In the genomic region with DNA sequence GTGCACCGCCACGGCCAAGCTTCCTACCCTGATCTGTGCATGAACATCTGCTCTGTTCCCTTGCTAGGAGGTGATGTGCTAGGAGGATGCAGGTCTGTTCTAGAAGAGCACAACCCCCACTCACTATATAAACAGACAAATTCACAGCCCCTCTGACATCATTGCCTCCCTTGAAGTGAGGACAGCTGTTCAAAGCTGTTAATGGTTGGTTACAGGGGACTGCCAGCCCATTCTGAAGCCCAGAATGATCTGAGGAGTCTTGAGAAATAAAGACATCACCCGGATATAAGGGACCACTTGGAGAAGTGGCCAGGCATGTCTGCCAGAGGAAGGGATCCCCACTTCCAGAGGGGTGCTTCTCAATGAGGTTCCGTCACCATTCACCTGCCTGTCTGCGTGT, we compare ENCODE assay signal across 14 mouse cellular contexts. TPM values are rescaled to one million over a fixed set of nuclear protein-coding genes. Genes with fewer than 3 reads are reported as not detected.
DNase-seq lines count a peak whose midpoint lies in the region; ATAC-seq lines count a peak whose summit lies in the region.
"Had no signal": no experiment of that assay in that cellular context is flagged by ENCODE, and none has a peak within 500 bp of the region (broad histone marks: within the 10 kb centered on the region; RNA-seq: fewer than 3 reads in every experiment).

No protein-coding gene starts in this region.

- peaks cover 12% of the 10 kb centered on the region; the same call in 1 of the 2 replicates for H3K79me2 ChIP-seq in macrophage (ENCODE audit: inconsistent target)

- peak overlapping the region; percentile 80 for H3K27ac ChIP-seq in heart, embryonic 15.5 days
- peak overlapping the region; percentile 43; the same call in 1 of the 2 replicates for H3K27ac ChIP-seq in liver, embryonic 13.5 days
- no peak overlapping the region for H3K27ac ChIP-seq in liver, embryonic 11.5 days (ENCODE audit: low read depth, low read length)
- H3K27ac ChIP-seq in embryonic facial prominence, embryonic 13.5 days = peak overlapping the region; percentile 73
- H3K27ac ChIP-seq in macrophage = peak overlapping the region; percentile 93
- H3K27ac ChIP-seq: hindbrain, embryonic 12.5 days; liver, embryonic 12.5 days had no signal

- H3K4me1 ChIP-seq in heart, embryonic 15.5 days (replicated peaks) = peaks cover 61% of the 10 kb centered on the region
- peaks cover 48% of the 10 kb centered on the region for H3K4me1 ChIP-seq in liver, embryonic 13.5 days (replicated peaks)
- peaks cover 24% of the 10 kb centered on the region for H3K4me1 ChIP-seq in liver, embryonic 11.5 days (replicated peaks; ENCODE audit: control insufficient read depth, insufficient read depth, low read length)
- H3K4me1 ChIP-seq in embryonic facial prominence, embryonic 13.5 days = peaks cover 51% of the 10 kb centered on the region

- no peak overlapping the region for H3K9ac ChIP-seq in heart, embryonic 15.5 days
- H3K9ac ChIP-seq in liver, embryonic 13.5 days = no peak overlapping the region
- no peak overlapping the region for H3K9ac ChIP-seq in liver, embryonic 11.5 days (ENCODE audit: low read depth, low read length)
- H3K9ac ChIP-seq in embryonic facial prominence, embryonic 13.5 days = no peak overlapping the region
- H3K9ac ChIP-seq: hindbrain, embryonic 12.5 days; liver, embryonic 12.5 days had no signal

- H3K9me3 ChIP-seq in heart, embryonic 15.5 days (replicated peaks) = no peaks in the 10 kb centered on the region
- no peaks in the 10 kb centered on the region for H3K9me3 ChIP-seq in liver, embryonic 13.5 days (replicated peaks)
- H3K9me3 ChIP-seq in liver, embryonic 11.5 days (ENCODE audit: control insufficient read depth, low read length) = no peaks in the 10 kb centered on the region
- H3K9me3 ChIP-seq in embryonic facial prominence, embryonic 13.5 days = no peaks in the 10 kb centered on the region
- H3K9me3 ChIP-seq: hindbrain, embryonic 12.5 days; liver, embryonic 12.5 days had no signal

- H3K27me3 ChIP-seq in heart, embryonic 15.5 days = no peaks in the 10 kb centered on the region
- H3K27me3 ChIP-seq in liver, embryonic 13.5 days = no peaks in the 10 kb centered on the region
- no peaks in the 10 kb centered on the region for H3K27me3 ChIP-seq in liver, embryonic 11.5 days (replicated peaks; ENCODE audit: control insufficient read depth, insufficient read depth, low read length)
- no peaks in the 10 kb centered on the region for H3K27me3 ChIP-seq in embryonic facial prominence, embryonic 13.5 days
- H3K27me3 ChIP-seq: hindbrain, embryonic 12.5 days had no signal

- ATAC-seq in heart, embryonic 15.5 days (replicated peaks; ENCODE audit: insufficient number of reproducible peaks, insufficient read depth, low FRiP score, low read depth) = no peak
- no peak for ATAC-seq in liver, embryonic 13.5 days (ENCODE audit: low read depth)
- no peak for ATAC-seq in liver, embryonic 11.5 days (replicated peaks; ENCODE audit: low FRiP score)
- no peak for ATAC-seq in embryonic facial prominence, embryonic 13.5 days (ENCODE audit: insufficient number of reproducible peaks, insufficient read depth, low FRiP score, low TSS enrichment, low read depth)
- ATAC-seq: forebrain, embryonic 14.5 days; liver, embryonic 12.5 days had no signal

- 80% methylated on average over 5 of the region's 5 CpGs for WGBS in heart, embryonic 15.5 days
- 79% methylated on average over 5 of the region's 5 CpGs for WGBS in liver, embryonic 13.5 days (ENCODE audit: insufficient replicate concordance)
- WGBS in liver, embryonic 11.5 days = 78% methylated on average over 5 of the region's 5 CpGs
- WGBS in embryonic facial prominence, embryonic 13.5 days = 87% methylated on average over 5 of the region's 5 CpGs
- 92% methylated on average over 5 of the region's 5 CpGs for whole genome bisulfite sequencing in macrophage (ENCODE audit: missing documents)

- H3K4me3 ChIP-seq in heart, embryonic 15.5 days = no peak overlapping the region
- H3K4me3 ChIP-seq in liver, embryonic 13.5 days (replicated peaks) = no peak overlapping the region
- H3K4me3 ChIP-seq in liver, embryonic 11.5 days (ENCODE audit: low read depth, low read length) = no peak overlapping the region
- no peak overlapping the region for H3K4me3 ChIP-seq in embryonic facial prominence, embryonic 13.5 days
- no peak overlapping the region for H3K4me3 ChIP-seq in macrophage (ENCODE audit: inconsistent target)
- H3K4me3 ChIP-seq: hindbrain, embryonic 12.5 days; liver, embryonic 12.5 days had no signal

- H3K4me2 ChIP-seq in heart, embryonic 15.5 days = no peak overlapping the region
- H3K4me2 ChIP-seq in liver, embryonic 13.5 days = no peak overlapping the region
- H3K4me2 ChIP-seq in liver, embryonic 11.5 days = no peak overlapping the region
- no peak overlapping the region for H3K4me2 ChIP-seq in embryonic facial prominence, embryonic 13.5 days
- H3K4me2 ChIP-seq: hindbrain, embryonic 12.5 days; liver, embryonic 12.5 days had no signal

- intact Hi-C loops in heart, postnatal 14 days (cut with DNase I) = no loop called here

- no peak for DNase-seq in heart, postnatal 14 days
- DNase-seq in liver, embryonic 13.5 days = no peak
- no peak for DNase-seq in liver, embryonic 11.5 days (ENCODE audit: low spot score)
- no peak for DNase-seq in embryo, embryonic 10 days (ENCODE audit: low spot score)
- no peak for DNase-seq in thymus, postnatal 36 days
- DNase-seq: cerebellum, adult 11-12 months; kidney, adult 18-20 months; right cerebral cortex, postnatal 25 days had no signal

- H3K36me3 ChIP-seq in heart, embryonic 15.5 days = peaks cover 11% of the 10 kb centered on the region; the same call in 1 of the 2 replicates
- peaks cover 8% of the 10 kb centered on the region for H3K36me3 ChIP-seq in liver, embryonic 13.5 days
- peaks cover 5% of the 10 kb centered on the region; the same call in 1 of the 2 replicates for H3K36me3 ChIP-seq in liver, embryonic 11.5 days (ENCODE audit: control insufficient read depth, insufficient read depth, low read length)
- peaks cover 58% of the 10 kb centered on the region for H3K36me3 ChIP-seq in embryonic facial prominence, embryonic 13.5 days
- H3K36me3 ChIP-seq in macrophage (ENCODE audit: inconsistent target) = peaks cover 18% of the 10 kb centered on the region; the same call in 1 of the 2 replicates
- H3K36me3 ChIP-seq: hindbrain, embryonic 12.5 days had no signal

RNA-seq across cellular contexts. Expression of a gene that starts 48.9 kb away (rescaled TPM):
- 23.9 and 30.7 TPM in 2 replicates for polyA plus RNA-seq in heart, embryonic 15.5 days (2015; fragmentation: Nextera tagmentation; extraction: Ambion mirVana)
- 1 to 10 TPM; 9.2 TPM for total RNA-seq in heart, postnatal 14 days (2021)
- 51.1 and 58.1 TPM in 2 replicates for polyA plus RNA-seq in liver, embryonic 13.5 days (2015; fragmentation: Nextera tagmentation; extraction: Ambion mirVana)
- polyA plus RNA-seq in liver, embryonic 11.5 days (2014; fragmentation: Nextera tagmentation; extraction: Ambion mirVana) = 104 and 110 TPM in 2 replicates
- polyA plus RNA-seq in embryonic facial prominence, embryonic 13.5 days (2015; fragmentation: Nextera tagmentation; extraction: Ambion mirVana) = 57.4 and 62.5 TPM in 2 replicates
- 10 to 100 TPM in 2 of 26 experiments, 1 to 10 TPM in 20, under 1 TPM in 4; 0.51 to 13.5 (median 3.7) TPM for total RNA-seq in macrophage (2018; cell fraction: chromatin; rRNA removed)
- 10 to 100 TPM in 19 of 26 experiments, 1 to 10 TPM in 7; 6.9 to 17.3 (median 12.8) TPM for total RNA-seq in macrophage (2018; cell fraction: cytosol; rRNA removed)
- total RNA-seq in macrophage (2018; cell fraction: nucleus; rRNA removed) = 10 to 100 TPM in 4 of 26 experiments, 1 to 10 TPM in 22; 2.0 to 17.8 (median 4.3) TPM
- 11.6 to 23.0 TPM (median 12.1 TPM) in 3 replicates for polyA plus RNA-seq in macrophage (2018)
